Mouse (Mus musculus): ENCODE data around the gene Olfr1500. TPM values are rescaled to one million over a fixed set of nuclear protein-coding genes. Genes with fewer than 3 reads are reported as not detected.

The Olfr1500 gene
- polyA plus RNA-seq (2015; fragmentation: Nextera tagmentation; extraction: Ambion mirVana), result not detected in 2 replicates

GRCm38 (mm10) chr19:13830388-13830787, at the start of gene Olfr1500:
Gene Olfr1500 (minus strand): TSS chr19:13830488.

GRCm38 (mm10) chr19:13861495-13861894, 31.2 kb upstream of the Olfr1500 start, which contains the start of gene Olfr1502:
Gene Olfr1502 (plus strand): TSS chr19:13861795.

GRCm38 (mm10) chr19:13850592-13850991, 20.3 kb upstream of the Olfr1500 start, which contains the start of gene Olfr1501:
Gene Olfr1501 (minus strand): TSS chr19:13850692.

GRCm38 (mm10) chr19:13819347-13819746, 10.9 kb downstream of the Olfr1500 start, which contains the start of gene Olfr1499:
Gene Olfr1499 (minus strand): TSS chr19:13819447.

GRCm38 (mm10) chr19:13798102-13798501, 32.2 kb downstream of the Olfr1500 start, which contains the start of gene Olfr1497:
Gene Olfr1497 (minus strand): TSS chr19:13798202.

GRCm38 (mm10) chr19:13777578-13777977, 52.7 kb downstream of the Olfr1500 start, which contains the start of gene Olfr1496:
Gene Olfr1496 (plus strand): TSS chr19:13777878.

Other genes with a start within 250 kb of the Olfr1500 start
- gene Olfr1484, start 247.0 kb downstream of the Olfr1500 start, polyA plus RNA-seq (2015; fragmentation: Nextera tagmentation; extraction: Ambion mirVana), result not detected in 2 replicates
- not detected in 2 replicates for gene Olfr1487, start 213.1 kb downstream of the Olfr1500 start, polyA plus RNA-seq (2015; fragmentation: Nextera tagmentation; extraction: Ambion mirVana)
- not detected in 2 replicates for gene Olfr1489, start 198.9 kb downstream of the Olfr1500 start, polyA plus RNA-seq (2015; fragmentation: Nextera tagmentation; extraction: Ambion mirVana)
- gene Olfr1490, start 179.4 kb downstream of the Olfr1500 start, polyA plus RNA-seq (2015; fragmentation: Nextera tagmentation; extraction: Ambion mirVana), result not detected in 2 replicates
- not detected in 2 replicates for gene Olfr1491, start 133.2 kb downstream of the Olfr1500 start, polyA plus RNA-seq (2015; fragmentation: Nextera tagmentation; extraction: Ambion mirVana)
- not detected in 2 replicates for gene Olfr1493-ps1, start 107.2 kb downstream of the Olfr1500 start, polyA plus RNA-seq (2015; fragmentation: Nextera tagmentation; extraction: Ambion mirVana)
- not detected in 2 replicates for gene Olfr1494, start 90.8 kb downstream of the Olfr1500 start, polyA plus RNA-seq (2015; fragmentation: Nextera tagmentation; extraction: Ambion mirVana)
- not detected in 2 replicates for gene Olfr1495, start 65.9 kb downstream of the Olfr1500 start, polyA plus RNA-seq (2015; fragmentation: Nextera tagmentation; extraction: Ambion mirVana)
- gene Olfr1496, start 52.6 kb downstream of the Olfr1500 start, polyA plus RNA-seq (2015; fragmentation: Nextera tagmentation; extraction: Ambion mirVana), result not detected in 2 replicates
- not detected in 2 replicates for gene Olfr1497, start 32.3 kb downstream of the Olfr1500 start, polyA plus RNA-seq (2015; fragmentation: Nextera tagmentation; extraction: Ambion mirVana)
- gene Olfr1499, start 11.0 kb downstream of the Olfr1500 start, polyA plus RNA-seq (2015; fragmentation: Nextera tagmentation; extraction: Ambion mirVana), result not detected in 2 replicates
- gene Olfr1501, start 20.2 kb upstream of the Olfr1500 start, polyA plus RNA-seq (2015; fragmentation: Nextera tagmentation; extraction: Ambion mirVana), result not detected in 2 replicates
- gene Olfr1502, start 31.3 kb upstream of the Olfr1500 start, polyA plus RNA-seq (2015; fragmentation: Nextera tagmentation; extraction: Ambion mirVana), result not detected in 2 replicates
- gene Olfr1504, start 67.4 kb upstream of the Olfr1500 start, polyA plus RNA-seq (2015; fragmentation: Nextera tagmentation; extraction: Ambion mirVana), result not detected in 2 replicates
- not detected in 2 replicates for gene Olfr1505, start 83.0 kb upstream of the Olfr1500 start, polyA plus RNA-seq (2015; fragmentation: Nextera tagmentation; extraction: Ambion mirVana)